Mouse (Mus musculus) retina, postnatal 7 days (tissue): ENCODE data around the gene Rbm38.

ENCODE experiments used
- DNase-seq: peaks from one replicate; pipeline ENCODE4 v3.0.0-alpha.2; 2012; ENCODE audit warnings: low read depth, low spot score

The Rbm38 gene

DNA sequence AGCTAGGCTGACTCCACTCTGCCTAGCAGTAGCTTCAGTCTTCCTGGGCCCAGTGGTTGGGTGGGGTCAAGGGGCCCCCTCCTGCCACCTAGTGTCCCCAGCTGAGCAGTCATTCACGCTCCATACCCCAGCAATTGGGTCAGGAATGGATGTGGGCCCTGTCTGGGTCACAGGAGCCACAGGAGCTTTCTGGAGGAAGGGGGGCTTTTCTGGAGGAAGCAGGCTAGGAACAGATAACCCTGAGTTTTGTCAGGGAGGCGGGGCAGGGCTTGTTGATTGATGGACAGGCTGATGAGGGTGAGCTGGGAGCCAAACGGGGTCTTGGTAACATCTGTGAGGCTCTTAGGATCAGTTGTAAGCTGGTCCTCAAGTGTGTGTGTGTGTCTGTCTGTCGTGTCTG, 16.3 kb downstream of the Rbm38 start:
- DNase-seq = no peak

DNA sequence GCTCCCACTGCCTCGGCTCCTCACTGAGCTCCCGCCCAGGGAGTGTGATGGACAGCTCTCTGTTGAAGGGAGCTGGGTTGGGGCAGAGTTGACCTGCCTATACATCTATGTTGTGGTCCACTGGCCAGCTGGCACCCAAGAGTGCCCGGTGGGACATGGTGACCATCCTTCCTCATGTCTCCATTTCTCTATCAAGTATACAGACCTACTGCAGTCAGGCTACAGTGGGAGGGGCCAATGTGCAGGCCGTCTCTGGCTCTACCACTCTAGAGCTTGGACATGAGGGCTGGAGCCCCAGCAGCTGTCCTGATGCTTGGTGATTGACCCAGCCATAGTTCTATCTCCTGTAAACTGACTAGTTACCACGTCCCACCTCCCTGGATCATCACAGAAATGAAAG, 17.0 kb downstream of the Rbm38 start:
- DNase-seq = no peak

DNA sequence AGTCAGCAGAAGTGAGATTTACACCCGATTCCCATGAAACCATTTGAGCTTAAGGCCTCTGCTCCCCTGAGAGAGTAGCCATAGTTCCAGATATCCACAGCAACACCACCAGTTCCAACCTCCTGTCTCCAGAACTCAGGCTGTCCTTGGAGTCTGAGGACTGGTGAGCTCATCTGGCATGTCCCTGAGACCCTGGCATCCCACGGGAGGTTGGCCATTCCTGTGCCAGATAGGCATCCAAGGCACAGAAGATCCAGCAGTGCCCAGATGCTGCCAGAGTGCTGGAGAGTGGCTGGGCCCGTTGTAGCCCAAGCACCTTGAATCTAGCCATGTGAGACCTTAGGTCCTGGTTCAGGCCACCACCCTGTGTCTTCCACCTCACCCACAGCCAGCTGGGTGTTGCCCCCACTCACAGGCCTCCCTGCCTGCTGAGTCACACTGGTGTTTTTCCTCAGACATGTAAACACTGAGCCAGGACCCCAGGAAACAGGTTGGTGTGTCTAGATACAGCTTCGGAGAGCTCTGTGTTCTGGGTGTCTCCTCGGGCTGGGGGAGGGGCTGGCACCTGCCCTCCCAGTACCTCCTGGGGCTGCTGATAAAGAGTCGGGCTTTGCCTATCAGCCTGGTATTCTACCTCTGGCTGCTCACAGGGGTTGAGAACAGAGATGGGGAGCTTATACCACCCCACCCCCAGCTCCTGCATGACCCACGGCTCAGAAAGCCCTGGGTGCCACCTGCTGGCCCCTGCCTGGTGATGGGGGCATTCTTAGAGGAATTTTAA, 17.7 kb downstream of the Rbm38 start:
- no peak for DNase-seq

DNA sequence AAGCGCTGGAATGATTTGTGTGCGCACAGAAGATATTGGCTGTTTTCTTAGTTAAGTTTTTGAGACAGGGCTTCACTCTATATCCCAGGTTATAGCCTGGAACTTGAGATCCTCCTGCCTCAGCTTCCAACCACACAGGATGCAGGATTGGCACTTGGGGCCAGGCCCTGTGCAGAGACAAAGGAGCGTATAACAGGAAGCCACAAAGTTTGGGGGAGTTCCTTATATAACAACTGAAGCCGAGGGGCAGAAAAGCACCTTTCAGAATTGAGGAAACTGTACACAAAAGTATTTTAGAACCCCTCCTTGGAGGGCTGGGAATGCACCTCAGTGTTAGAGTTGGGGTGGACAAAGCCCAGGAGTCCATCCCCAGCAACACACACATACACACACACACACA, 18.7 kb downstream of the Rbm38 start:
- no peak for DNase-seq

DNA sequence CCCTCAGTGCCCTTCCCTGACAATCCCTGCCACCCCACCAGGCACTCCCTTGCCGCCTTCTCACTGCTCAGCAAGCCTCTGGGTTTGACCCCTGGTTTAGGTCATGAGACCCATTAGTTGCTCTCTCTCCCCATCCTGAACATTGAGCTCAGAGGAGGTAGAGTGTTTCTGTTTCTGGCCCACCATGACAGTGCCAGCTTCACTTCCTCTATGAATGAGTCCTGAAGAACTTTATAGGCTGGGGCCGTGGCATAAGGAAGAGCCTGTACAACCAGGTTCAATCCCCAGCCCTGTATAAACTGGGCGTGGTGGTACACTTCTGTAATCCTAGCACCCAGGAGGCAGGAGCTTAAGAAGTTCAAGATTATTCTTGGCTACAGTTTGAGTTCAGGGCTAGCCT, 20.5 kb downstream of the Rbm38 start:
- DNase-seq = no peak

DNA sequence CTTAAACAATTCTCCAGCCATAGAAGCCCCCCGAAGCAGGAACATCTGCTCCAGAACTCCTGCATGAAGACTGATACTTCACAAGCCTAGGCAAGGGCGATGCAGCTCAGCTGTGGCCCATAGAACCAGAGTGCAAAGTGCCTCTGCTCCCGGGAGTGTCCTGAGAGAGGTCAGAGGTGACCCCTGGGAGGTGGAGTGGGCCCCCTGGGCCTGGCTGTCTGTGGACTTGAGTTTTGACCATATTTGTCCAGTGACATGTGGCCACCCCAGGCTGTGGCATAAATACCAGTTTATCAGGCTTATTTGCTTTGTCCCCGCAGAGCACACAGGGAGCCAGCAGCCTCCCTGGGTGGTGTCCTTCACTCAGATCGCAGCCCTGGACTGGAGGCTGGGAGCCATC, 20.9 kb downstream of the Rbm38 start:
- DNase-seq = no peak

DNA sequence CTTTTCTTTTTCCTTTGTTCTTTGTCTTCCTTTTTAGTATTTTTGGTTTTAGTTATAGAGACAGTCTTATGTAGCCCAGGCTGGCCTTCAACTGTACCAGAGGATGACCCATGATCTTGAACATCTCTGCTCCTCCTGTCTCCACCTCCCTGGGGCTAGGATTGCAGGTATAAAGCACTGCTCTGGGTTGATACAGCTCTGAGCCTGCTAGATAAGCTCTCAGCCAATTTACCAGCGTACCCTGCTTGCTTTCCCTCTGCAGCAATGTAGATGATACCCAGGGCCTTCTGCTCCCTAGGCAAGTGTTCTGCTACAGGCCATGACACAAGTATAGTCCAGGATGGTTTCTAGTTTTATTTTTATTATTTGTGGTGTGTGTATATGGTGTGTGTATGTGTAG, 21.6 kb downstream of the Rbm38 start:
- DNase-seq = no peak

DNA sequence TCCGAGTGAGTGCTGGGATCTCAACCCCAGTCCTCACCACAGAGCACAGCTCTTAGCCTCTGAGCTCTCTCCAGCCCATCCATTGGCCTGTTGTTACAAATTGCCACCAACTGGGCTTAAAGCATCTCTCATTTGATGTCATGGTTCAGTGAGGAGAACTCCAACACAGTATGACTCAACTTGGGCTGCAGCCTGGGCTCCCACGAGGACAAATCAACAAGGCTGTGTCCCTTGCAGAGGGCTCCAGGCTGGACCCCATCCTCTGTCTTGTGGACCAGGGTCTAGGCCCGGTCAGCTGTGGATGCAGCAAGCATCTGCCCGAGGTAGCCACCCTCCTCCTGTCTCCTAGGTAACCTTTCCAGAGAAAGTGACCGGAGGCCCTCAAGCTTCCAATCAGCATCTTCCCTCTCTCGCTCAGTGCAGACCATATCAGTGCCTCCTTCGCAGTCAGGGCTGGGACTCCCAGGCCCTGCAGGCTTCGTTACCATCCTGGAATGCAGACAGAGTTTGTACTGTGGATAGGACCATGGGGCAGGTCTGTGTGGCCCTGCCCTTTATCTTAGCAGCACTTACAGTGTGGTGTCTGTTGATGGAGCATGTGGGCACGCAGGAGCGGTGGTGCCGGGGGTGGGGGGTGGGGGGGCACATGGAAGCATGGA, 22.3 kb downstream of the Rbm38 start:
- DNase-seq = no peak

DNA sequence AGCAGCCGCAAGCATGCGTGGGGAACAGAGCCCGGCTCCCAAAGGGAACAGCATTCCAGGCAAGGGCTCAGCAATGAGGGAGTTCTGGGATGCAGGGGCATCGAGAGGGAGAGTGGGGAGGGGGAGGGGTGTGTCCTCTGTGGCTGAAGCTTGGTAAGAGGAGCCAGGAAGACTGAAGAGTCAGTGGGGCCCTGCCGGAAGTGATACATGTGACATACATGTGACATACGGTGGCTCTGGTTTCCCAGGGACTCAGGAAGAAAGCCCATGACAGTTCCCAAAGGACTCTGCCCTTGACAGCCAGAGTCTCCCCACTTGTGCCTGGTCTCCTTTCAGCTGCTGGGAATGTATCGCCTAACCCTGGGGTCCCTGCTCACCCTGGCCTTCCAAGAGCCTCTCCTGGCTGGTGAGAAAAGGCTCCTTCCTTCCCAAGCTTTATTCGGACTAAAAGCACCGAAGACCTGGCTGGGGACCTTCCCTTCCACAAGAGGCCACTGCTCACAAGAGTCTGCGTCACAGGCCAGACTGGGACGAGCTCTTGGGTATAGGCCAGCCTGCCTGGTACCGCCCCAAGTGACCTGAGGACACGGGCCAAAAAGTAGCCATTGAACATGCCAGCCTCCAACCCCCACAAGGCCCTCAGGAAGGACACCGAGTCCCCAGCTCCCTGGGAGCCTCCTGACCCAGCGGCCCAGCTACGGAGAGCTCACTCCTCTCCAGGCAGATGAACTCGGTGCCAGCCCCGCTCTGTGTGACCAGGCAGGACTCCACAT, 24.1 kb downstream of the Rbm38 start:
- no peak for DNase-seq

DNA sequence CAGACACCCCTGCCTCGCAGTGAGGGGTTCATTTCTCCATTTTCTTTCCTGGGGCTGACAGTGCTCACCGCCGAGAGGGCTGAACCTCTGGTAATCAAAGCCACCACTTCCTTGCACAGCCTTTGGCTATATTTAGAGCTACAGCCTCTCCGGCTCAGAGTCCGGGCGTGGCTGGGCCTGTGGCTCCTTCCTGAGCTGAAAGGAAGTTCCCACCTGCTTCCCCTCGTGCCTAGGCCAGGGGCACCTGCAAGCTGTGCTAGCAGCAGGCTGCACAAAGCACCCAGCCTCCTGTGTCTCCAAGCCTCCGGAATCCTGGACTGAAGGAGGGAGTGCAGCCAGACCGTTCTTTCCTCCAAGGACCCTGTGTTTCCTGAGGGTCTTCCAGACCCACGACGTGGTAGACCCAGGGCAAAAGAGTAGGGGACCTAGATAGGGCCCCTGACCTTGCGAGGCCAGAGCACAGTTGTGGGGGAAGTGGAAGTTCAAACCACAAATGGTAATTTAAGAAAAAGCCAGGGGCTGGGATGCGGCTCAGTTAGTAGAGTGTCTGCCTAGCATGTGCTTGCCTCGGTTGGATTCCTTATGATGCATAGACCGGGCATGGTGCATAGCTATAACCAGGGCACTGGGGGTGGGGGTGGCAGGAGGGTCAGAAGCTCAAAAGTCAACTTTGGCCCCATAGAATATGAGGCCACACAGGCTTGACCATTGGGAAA, 26.4 kb downstream of the Rbm38 start:
- no peak for DNase-seq

DNA sequence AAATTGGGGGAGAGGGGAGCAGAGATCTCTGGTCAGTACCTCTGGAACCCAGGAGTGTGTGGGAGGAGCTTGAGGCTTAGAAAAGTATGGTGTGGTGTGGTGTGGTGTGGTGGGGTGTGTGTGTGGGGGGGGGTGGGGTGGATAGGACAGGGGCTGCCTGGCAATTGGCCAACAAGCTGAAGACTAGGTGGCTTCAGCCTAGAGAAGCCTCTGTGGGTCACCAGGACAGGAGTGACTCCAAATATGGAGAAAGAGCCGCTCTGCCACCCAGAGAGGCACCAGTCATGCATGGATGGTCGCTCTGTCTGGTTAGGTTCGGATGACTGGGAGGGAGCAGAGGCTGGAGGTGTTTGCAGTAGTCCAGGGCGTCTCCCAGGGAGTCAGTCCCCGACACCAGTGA, 27.2 kb downstream of the Rbm38 start:
- no peak for DNase-seq

DNA sequence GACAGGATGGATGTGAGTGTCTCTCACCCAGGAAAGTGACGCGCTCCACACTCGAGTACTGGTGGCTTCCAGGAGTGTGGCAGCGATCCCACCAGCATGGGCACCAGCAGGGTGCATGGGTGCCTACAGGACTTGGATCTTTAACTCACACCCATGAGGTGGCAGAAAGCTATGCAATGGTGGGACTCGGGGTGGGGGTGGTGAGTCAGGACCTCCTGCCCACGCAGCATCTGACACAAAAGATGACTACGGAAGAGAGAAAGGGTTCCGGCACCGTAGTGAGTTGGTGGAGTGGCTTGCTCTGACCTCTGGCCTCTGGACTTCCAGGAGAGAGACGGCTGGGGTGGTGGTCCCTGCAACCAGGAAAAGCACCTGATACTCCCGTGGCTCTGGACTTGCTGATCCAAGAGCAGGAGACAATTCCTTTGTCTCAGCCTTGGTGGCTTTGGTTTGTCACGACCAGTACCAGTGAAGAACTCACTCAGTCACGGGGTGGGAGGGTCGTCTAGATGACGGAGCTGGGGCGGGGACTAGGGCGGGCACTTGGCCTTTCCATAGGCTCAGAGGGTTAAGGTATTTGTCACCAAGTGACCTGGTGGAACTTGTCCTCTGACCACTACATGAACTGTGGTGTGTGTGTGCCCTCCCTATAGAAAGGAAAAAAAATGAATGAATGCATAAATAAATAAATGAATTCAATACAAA, 27.9 kb downstream of the Rbm38 start:
- no peak for DNase-seq

DNA sequence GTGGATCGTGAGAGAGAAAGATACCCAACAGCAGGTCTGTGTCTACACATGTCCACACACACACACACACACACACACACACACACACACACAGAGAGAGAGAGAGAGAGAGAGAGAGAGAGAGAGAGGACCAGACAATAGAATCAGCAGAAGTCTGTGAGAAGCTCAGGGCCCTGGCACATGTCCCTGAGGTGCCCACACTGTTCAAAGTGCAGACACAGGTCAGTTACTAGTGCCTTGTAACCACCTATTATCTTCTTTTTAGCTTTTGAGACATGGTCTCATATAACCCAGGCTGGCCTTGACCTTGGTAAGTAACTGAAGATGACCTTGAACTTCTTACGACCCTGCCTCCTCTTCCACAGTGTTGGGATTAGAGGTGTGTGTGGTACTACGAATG, 28.9 kb downstream of the Rbm38 start:
- DNase-seq = no peak

DNA sequence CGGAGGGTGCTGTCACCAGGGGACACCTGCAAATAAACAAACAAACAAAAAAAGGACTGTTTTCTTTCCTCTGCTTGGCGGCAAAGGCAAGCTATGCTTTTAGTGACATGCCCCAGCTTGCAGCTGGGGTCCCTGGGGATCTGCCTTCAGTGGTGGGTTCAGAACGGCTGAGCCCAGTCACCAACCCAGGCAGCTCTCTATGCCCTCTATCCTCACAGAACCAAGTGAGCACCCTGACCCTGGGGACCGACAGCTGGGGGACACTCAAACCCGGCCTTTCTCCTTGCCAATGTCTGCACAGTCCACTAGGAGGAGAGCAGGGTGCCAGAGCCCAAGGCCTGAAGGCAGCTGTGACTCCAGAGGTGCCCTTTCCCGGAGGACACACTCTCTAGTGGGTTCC, 29.5 kb downstream of the Rbm38 start:
- DNase-seq = no peak

DNA sequence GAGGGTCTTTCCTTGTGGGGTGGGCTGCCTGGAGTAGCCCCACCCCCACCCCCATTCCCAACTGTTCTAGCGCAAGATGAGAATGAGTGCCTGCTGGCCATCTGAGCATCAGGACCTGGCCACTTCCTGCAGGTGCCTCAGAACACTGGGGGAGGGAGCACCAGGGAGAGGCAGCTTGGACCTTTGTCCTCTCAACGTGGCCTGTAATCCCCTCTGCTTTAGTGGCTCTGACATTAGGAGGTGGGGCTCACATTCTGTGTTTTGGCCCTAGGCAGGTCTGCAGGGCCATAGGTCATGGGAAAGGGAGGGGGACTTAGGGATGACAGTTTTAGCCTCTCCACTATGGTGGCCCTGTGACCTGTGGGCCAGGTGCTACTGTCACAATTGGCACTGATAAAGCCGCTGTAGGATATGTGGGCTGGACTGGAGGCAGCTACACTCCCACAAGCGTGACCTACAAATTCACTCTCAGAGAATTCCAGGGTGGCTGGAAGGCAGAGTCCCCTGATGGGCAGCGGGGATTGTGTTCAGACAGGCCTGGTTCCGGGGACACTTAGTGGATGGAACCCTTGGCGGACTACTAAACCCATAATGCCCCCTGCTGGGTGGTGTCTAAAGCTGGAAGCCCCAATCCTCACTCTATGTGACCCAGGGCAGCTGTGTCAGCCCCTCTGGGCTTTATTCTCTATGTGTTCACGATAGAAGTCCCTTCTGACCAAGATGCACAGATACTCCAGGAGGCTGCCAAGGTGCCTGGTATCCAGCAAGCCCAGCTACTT, 30.5 kb downstream of the Rbm38 start:
- no peak for DNase-seq

DNA sequence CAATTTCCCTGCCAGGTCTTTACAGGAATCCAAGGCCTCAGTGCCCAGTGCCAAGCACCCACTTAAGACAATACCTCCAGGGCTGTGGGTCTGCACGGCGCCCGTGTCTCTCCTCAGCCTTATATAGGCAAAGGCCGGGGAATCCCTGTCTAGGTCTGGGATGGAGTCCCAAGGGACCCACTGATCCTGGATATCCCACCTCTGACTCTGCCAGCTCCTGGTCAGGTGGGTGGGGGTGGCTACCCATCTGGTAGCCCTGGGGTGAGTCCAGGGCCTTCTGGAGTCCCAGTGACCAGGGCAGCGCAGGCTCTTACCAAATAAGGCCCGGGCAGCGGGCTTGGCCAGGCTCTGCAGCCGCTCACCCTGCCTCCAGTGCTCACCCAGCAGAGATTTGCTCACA, 32.6 kb downstream of the Rbm38 start:
- DNase-seq = no peak

DNA sequence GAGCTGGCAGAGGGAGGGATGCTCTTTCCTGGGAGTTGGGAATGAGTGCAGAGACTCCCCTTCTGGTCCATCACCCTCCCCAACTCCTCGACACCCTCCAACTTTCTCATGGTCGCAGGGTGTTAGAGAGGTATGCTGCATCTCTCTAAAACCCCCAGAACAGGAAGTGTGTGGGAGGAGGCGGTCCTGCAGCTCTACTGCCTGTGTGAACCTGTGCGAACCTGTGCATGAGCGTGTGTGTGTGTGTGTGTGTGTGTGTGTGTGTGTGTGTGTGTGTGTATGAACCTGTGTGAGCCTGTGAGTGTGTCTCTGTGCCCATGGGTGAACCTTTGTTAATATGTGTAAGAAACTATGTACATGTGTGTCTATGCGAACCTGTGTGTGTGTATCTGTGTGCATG, 33.5 kb downstream of the Rbm38 start:
- no peak for DNase-seq

DNA sequence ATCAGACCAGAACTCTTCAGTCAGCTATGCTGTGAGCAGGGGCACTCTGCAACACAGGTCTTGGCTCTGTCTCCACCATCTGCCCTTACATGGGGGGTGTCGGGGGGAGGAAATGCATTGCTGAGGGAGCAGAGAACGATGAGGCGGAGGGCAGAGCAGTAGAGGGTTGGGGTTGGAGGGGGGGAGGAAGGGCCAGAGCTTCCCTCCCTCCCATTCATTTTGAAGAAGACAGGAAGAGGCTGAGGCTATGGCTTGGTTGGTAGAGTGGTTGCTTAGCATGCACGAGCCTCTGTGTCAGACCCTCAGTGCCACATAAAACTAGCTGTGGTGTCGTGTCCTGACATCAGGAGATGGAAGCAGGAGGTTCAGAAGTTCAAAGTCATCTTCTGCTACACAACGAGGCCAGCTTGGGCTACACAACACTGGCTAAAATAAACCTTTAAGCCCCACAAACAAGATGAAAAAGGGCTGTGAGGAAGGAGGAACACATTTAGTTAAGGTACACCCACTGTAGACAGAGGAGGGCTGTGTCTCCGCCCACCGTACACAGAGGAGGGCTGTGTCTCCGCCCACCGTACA, 36.1 kb downstream of the Rbm38 start:
- no peak for DNase-seq

DNA sequence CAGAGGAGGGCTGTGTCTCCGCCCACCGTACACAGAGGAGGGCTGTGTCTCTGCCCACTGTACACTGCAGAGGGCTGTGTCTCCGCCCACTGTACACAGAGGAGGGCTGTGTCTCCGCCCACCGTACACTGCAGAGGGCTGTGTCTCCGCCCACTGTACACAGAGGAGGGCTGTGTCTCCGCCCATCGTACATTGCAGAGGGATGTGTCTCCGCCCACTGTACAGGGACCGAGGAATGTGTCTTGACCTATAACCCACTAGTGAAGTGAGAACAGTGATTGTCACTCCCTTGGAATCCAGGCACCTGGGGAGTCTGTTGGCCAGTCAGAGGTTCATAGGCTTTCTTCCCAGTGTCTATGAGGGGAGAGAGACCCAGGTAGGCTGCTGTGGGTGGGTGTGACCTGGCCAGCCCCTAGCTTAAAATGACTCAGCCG, 36.6 kb downstream of the Rbm38 start:
- no peak for DNase-seq

DNA sequence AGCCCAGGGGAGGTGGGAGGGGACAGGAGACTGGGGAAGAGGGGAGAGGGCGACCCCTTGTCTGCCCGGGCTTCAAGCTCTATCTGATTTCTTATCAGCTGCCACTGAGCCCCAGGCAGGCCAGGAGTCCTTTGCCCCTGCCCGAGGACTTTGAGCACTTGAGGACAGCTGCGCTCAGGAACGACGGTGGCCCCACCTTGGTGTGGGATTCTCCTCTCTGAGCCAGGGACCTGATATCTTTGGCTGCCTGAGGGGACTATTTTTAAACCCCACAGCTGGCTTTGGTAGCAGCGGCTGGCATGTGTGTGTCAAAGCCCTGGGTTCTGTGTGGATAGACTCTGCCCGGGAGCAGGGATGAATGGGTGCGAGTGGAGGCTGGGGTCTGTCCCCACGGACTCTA, 37.3 kb downstream of the Rbm38 start:
- no peak for DNase-seq
